Mouse (Mus musculus) kidney, postnatal 36 days (tissue): ENCODE measurements at regions not wholly inside any gene's neighbourhood (a gene's known extent, or its start where the extent isn't known, plus 50 kb on each side); places are given as distances from the start of the nearest gene placed in this dataset.

Source experiments
- DNase-seq, 2 experiments: peaks; one replicate each; pipeline ENCODE4 v3.0.0; 2021 to 2022; ENCODE audit warnings: mixed read lengths in 2 of 2

GRCm38 (mm10) chr12:16135602-16136213, 319.0 kb upstream of the Trib2 start:
- no peak for DNase-seq

- DNase-seq = no peak
Measured at GRCm38 (mm10) chr12:16134446-16134845, 317.7 kb upstream of the Trib2 start.

GRCm38 (mm10) chr12:16133253-16133652, 316.5 kb upstream of the Trib2 start:
- peak in 1 of 2 experiments; percentile 8 for DNase-seq

GRCm38 (mm10) chr12:16131740-16132077, 315.0 kb upstream of the Trib2 start:
- DNase-seq = no peak

GRCm38 (mm10) chr12:16131028-16131739, 314.5 kb upstream of the Trib2 start:
- DNase-seq = no peak

- no peak for DNase-seq
Measured at GRCm38 (mm10) chr12:16130605-16131004, 313.9 kb upstream of the Trib2 start.

GRCm38 (mm10) chr12:16129923-16130322, 313.2 kb upstream of the Trib2 start:
- DNase-seq = no peak

GRCm38 (mm10) chr12:16129243-16129642, 312.5 kb upstream of the Trib2 start:
- no peak for DNase-seq

- DNase-seq = no peak
Measured at GRCm38 (mm10) chr12:16124906-16125305, 308.2 kb upstream of the Trib2 start.

- DNase-seq = no peak
Measured at GRCm38 (mm10) chr12:16122353-16123127, 305.8 kb upstream of the Trib2 start.

- no peak for DNase-seq
Measured at GRCm38 (mm10) chr12:16121787-16122186, 305.1 kb upstream of the Trib2 start.

- no peak for DNase-seq
Measured at GRCm38 (mm10) chr12:16118710-16119109, 302.0 kb upstream of the Trib2 start.

- no peak for DNase-seq
Measured at GRCm38 (mm10) chr12:16106946-16107345, 290.2 kb upstream of the Trib2 start.

- DNase-seq = no peak
Measured at GRCm38 (mm10) chr12:16098840-16099239, 282.1 kb upstream of the Trib2 start.

GRCm38 (mm10) chr12:16092643-16093042, 275.9 kb upstream of the Trib2 start:
- DNase-seq = no peak

GRCm38 (mm10) chr12:16091336-16091735, 274.6 kb upstream of the Trib2 start:
- no peak for DNase-seq

- no peak for DNase-seq
Measured at GRCm38 (mm10) chr12:16083176-16083575, 266.5 kb upstream of the Trib2 start.

- no peak for DNase-seq
Measured at GRCm38 (mm10) chr12:16077215-16077614, 260.5 kb upstream of the Trib2 start.

- DNase-seq = no peak
Measured at GRCm38 (mm10) chr12:16075962-16076361, 259.2 kb upstream of the Trib2 start.

- no peak for DNase-seq
Measured at GRCm38 (mm10) chr12:16068940-16069339, 252.2 kb upstream of the Trib2 start.

- no peak for DNase-seq
Measured at GRCm38 (mm10) chr12:16062689-16063088, 246.0 kb upstream of the Trib2 start.

- DNase-seq = no peak
Measured at GRCm38 (mm10) chr12:16060461-16060860, 243.7 kb upstream of the Trib2 start.

GRCm38 (mm10) chr12:16058255-16058654, 241.5 kb upstream of the Trib2 start:
- DNase-seq = no peak

GRCm38 (mm10) chr12:16056831-16057230, 240.1 kb upstream of the Trib2 start:
- peak; percentile 69 to 75 for DNase-seq
